Mouse (Mus musculus) left cerebral cortex, adult 2 months (tissue): ENCODE measurements around the gene Svs3a. TPM values are rescaled to one million over a fixed set of nuclear protein-coding genes. Genes with fewer than 3 reads are reported as not detected.
"Not testable (repeated sequence)": the region's sequence is repeated elsewhere in the genome, so short reads cannot be mapped to it uniquely, and the experiment has no call there.

ENCODE experiments used
- DNase-seq, 2 experiments: peaks; one replicate each; pipeline ENCODE4 v3.0.0; 2021 to 2022; ENCODE audit warnings: low spot score in 2 of 2, mixed read lengths in 1 of 2; ENCODE audit errors: extremely low spot score in 1 of 2
- H3K27ac ChIP-seq: fragments of 200-600 bp; 2 replicates; pipeline ENCODE4 v1.8.1; 2022
- H3K4me3 ChIP-seq: fragments of 200-600 bp; 2 replicates; pipeline ENCODE4 v1.8.1; 2022
- CTCF ChIP-seq: fragments of 200-600 bp; IDR thresholded peaks from 2 replicates; pipeline ENCODE4 v1.8.1; 2022; ENCODE audit warnings: antibody characterized with exemption, mild to moderate bottlenecking, moderate library complexity
- intact Hi-C: fragments of 180-260 bp; cut with DNase I; formaldehyde crosslinking; loops from one replicate; pipeline ENCODE4 v1.15.1; 2025
- long read RNA-seq, 2 experiments: library from polyadenylated mRNA; stranded (forward); transcript quantifications; one replicate each; pipeline ENCODE4 v2.0.0; 2021; ENCODE audit warnings: borderline mapping rate in 2 of 2
- total RNA-seq, 2 experiments: library from RNA; stranded (reverse); gene quantifications; 2 replicates each; pipeline ENCODE4 v1.2.3; 2021

Svs3a gene
- total RNA-seq: not detected
- long read RNA-seq, experiment 1: 0 reads
- long read RNA-seq, experiment 2: 0 reads

- DNase-seq, H3K27ac ChIP-seq, intact Hi-C loops, H3K4me3 ChIP-seq: not testable (repeated sequence)
Observed at GRCm38 (mm10) chr2:164288968-164289367, at the start of gene Svs3a. Gene Svs3a, plus strand, starts transcription at chr2:164289268.

- H3K4me3 ChIP-seq, DNase-seq, intact Hi-C loops, H3K27ac ChIP-seq: not testable (repeated sequence)
Observed at GRCm38 (mm10) chr2:164256540-164256939, 32.5 kb upstream of the Svs3a start, which contains the start of gene Svs3b. Gene Svs3b, minus strand, starts transcription at chr2:164256640.

GRCm38 (mm10) chr2:164278359-164278758 lies 10.7 kb upstream of the Svs3a start, which contains the start of gene Svs4:
Gene Svs4, minus strand, starts transcription at chr2:164278459.
- no peak within 1 kb of the TSS for H3K27ac ChIP-seq
- intact Hi-C loops: no loop called here
- TF ChIP-seq CTCF: no peak
- DNase-seq: no peak
- no peak within 1 kb of the TSS for H3K4me3 ChIP-seq

GRCm38 (mm10) chr2:164312599-164312998 lies 23.5 kb downstream of the Svs3a start:
- DNase-seq: no peak
- H3K27ac ChIP-seq: no peak overlapping the region
- intact Hi-C loops: loop anchor here (2.0 to 5.0 kb wide), 2 partner anchors 100 to 138 kb away; no protein-coding TSS in a partner anchor
- TF ChIP-seq CTCF: no peak
- H3K4me3 ChIP-seq: no peak overlapping the region

DNA sequence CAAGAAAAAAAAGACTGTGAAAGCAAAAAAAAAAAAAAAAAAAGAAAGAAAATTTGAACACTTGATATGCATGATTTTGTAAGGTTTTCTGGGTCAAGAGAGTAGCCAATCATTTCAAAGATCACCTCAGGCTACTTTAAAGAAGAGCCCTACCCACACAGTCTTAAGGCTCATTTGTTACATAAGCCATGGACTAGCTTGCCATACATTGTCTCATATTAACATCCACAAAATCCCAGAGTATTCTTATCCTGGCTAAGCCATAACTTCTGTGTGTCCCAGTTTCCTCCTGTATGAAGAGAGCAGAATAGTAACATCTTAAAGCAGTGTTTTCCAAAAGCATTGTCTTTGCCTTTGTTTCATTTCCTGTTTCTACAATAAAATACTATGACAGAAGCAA lies 26.4 kb downstream of the Svs3a start:
- DNase-seq, H3K27ac ChIP-seq, intact Hi-C loops, H3K4me3 ChIP-seq: not testable (repeated sequence)

DNA sequence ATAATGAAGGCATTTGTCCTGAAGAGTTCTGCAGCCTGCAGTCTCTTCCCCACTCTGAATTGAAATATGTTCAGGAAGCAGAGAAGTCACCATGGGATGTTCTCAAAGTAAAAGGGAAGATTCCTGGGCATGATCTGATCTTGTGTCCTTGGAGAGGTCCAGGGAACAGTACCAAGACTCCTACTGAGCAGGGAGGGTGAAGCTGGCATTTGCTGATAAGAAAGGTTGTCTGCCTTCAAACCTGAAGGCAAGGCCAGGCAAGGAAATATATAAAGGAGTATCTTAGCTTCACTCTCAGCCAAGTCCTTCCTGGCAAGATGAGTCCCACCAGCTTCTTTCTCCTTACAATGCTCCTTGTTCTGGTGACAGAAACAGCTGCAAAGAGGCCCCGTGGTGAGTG lies 27.4 kb downstream of the Svs3a start, which contains the start of gene Svs6:
TSS of gene Svs6 (plus strand) at position 301 of the 400 bp plus-strand sequence.
- H3K4me3 ChIP-seq, DNase-seq, intact Hi-C loops, H3K27ac ChIP-seq: not testable (repeated sequence)

- no peak for TF ChIP-seq CTCF
- intact Hi-C loops: no loop called here
- Histone ChIP-seq H3K27ac (no peak overlapping the region), H3K4me3 (no peak overlapping the region)
- DNase-seq: no peak
Observed at GRCm38 (mm10) chr2:164320983-164321382, 31.9 kb downstream of the Svs3a start.

- intact Hi-C loops, H3K27ac ChIP-seq, H3K4me3 ChIP-seq, DNase-seq: not testable (repeated sequence)
Observed at GRCm38 (mm10) chr2:164332440-164332839, 43.4 kb downstream of the Svs3a start, which contains the start of gene Svs5. Gene Svs5, plus strand, starts transcription at chr2:164332740.

Other genes with a start within 250 kb of the Svs3a start
- gene Stk4, start 218.9 kb upstream of the Svs3a start, total RNA-seq: 10 to 100 TPM; 32.4 to 41.9 TPM
- 10 to 100 TPM; 79.2 to 83.9 TPM for gene Tomm34, start 218.1 kb upstream of the Svs3a start, total RNA-seq
- 10 to 100 TPM; 20.3 to 20.7 TPM for gene Kcns1, start 118.2 kb upstream of the Svs3a start, total RNA-seq
- not detected for gene Wfdc5, start 106.5 kb upstream of the Svs3a start, total RNA-seq
- gene Wfdc12, start 98.7 kb upstream of the Svs3a start, total RNA-seq: not detected
- not detected for gene Wfdc15a, start 89.1 kb upstream of the Svs3a start, total RNA-seq
- gene Wfdc15b, start 67.6 kb upstream of the Svs3a start, total RNA-seq: not detected
- not detected for gene Svs2, start 50.8 kb upstream of the Svs3a start, total RNA-seq
- not detected for gene Svs3b, start 32.6 kb upstream of the Svs3a start, total RNA-seq
- not detected for gene Svs4, start 10.8 kb upstream of the Svs3a start, total RNA-seq
- gene Svs6, start 27.5 kb downstream of the Svs3a start, total RNA-seq: not detected
- not detected for gene Svs5, start 43.5 kb downstream of the Svs3a start, total RNA-seq
- not detected for gene Slpi, start 99.8 kb downstream of the Svs3a start, total RNA-seq
- gene Rbpjl, start 113.9 kb downstream of the Svs3a start, total RNA-seq: under 1 TPM; 0.20 to 0.23 TPM
- gene Matn4, start 115.9 kb downstream of the Svs3a start, total RNA-seq: 10 to 100 TPM; 10.4 to 11.0 TPM
- gene Sdc4, start 154.6 kb downstream of the Svs3a start, total RNA-seq: 10 to 100 TPM; 78.7 to 93.2 TPM
- gene Sys1, start 167.7 kb downstream of the Svs3a start, total RNA-seq: 10 to 100 TPM; 40.8 to 41.3 TPM
- gene Gm20458, start 171.7 kb downstream of the Svs3a start, total RNA-seq: 10 to 100 TPM; 10.2 to 14.1 TPM
- gene Trp53tg5, start 184.5 kb downstream of the Svs3a start, total RNA-seq: not detected
- 100 to 1,000 TPM; 102 to 106 TPM for gene Dbndd2, start 196.8 kb downstream of the Svs3a start, total RNA-seq
- gene Pigt, start 208.3 kb downstream of the Svs3a start, total RNA-seq: 10 to 100 TPM; 86.3 to 87.0 TPM